In the genomic region with DNA sequence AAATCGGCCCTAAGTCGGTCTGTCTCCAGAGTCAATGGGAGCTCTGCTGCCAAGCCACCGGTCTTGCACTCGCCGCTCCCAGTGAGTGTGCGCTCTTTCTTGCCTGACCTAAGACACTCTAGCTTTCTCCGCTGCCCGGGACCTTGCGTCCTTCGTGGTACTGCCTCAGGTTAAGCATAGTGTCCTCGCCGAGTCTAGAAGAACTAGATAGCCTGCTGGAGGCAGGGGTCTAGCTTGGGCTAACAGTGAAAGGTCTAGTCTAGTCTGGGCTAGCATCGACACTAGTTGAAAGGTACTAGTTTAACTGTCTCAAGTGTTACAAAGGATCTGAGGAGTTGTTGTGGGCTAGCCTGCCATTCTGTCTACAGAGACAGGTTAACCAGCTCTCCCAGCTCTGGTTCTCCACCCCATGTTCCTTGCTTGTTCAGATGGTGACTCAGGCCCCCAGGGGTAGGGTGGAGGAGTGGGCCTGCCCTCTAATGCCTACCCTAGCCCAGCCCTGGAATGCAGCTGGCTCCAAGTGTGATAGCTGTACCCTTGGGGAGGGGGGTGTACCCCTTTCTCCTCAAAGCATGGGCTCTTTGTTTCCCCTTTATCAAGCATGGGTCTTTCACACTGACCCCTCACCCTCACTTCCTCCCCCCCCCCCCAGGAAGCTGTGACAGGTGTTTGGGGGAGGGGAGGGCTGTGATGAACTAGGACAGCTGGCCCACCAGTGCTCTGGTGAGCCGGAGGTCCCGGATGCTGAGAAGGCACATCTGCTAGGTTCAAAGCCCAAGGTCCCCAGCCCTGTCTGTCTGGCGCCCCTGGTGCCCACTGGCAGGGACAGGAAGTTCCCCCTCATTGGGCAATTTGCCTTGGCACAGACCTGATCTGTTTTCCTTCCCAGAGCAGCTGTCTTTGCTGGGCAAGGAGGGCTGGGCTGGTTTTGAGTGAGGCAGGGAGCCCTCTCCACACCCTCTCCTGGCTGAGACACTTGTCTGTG, we compare ENCODE assay signal across 7 mouse cellular contexts. TPM values are rescaled to one million over a fixed set of nuclear protein-coding genes. Genes with fewer than 3 reads are reported as not detected.
DNase-seq lines count a peak whose midpoint lies in the region; ATAC-seq and TF ChIP-seq lines count a peak whose summit lies in the region.

A gene (minus strand): TSS at position 934 of the 985 bp plus-strand sequence.

- H3K27ac ChIP-seq in MEL (ENCODE audit: control insufficient read depth, low read depth, low read length): peak within 1 kb of the TSS; percentile 66
- H3K27ac ChIP-seq in hindbrain, embryonic 12.5 days: peak within 1 kb of the TSS; percentile 96

- H3K4me2 ChIP-seq in hindbrain, embryonic 12.5 days (replicated peaks): peak within 1 kb of the TSS; percentile 96

- DNase-seq in MEL (ENCODE audit: low read depth, low spot score): peak; percentile 72
- peak in 1 of 2 experiments; percentile 52 for DNase-seq in adrenal gland, postnatal 4 days (ENCODE audit: low spot score in 2 of 2)
- DNase-seq in frontal cortex, postnatal 14 days (ENCODE audit: low spot score in 2 of 2): peak; percentile 65 to 81
- peak; percentile 70 to 71 for DNase-seq in layer of hippocampus, postnatal 36 days
- peak; percentile 76 to 81 for DNase-seq in lung, postnatal 4 days
- peak; percentile 58 for DNase-seq in right cerebral cortex, postnatal 14 days

- 0% methylated on average over 16 of the region's 16 CpGs for WGBS in hindbrain, embryonic 12.5 days

- peaks cover 0 to 23% of the 10 kb centered on the region in 2 experiments; a peak in 2 of 4 replicates for H3K36me3 ChIP-seq in MEL (ENCODE audit: control insufficient read depth in 1 of 2, insufficient read depth in 2 of 2, low read length in 2 of 2)
- H3K36me3 ChIP-seq in hindbrain, embryonic 12.5 days: peaks cover 17% of the 10 kb centered on the region

- peak in 2 of 3 experiments; percentile 9 to 20; a peak in 3 of 6 replicates for TF ChIP-seq CTCF in MEL (IDR thresholded peaks at IDR 0.05 in 2 of 3, conservative IDR thresholded peaks at IDR 0.05 in 1 of 3; ENCODE audit: control insufficient read depth in 1 of 3, insufficient read depth in 1 of 3, low read depth in 2 of 3, low read length in 3 of 3, poor library complexity in 1 of 3, severe bottlenecking in 1 of 3)

- peak in 1 of 2 experiments; percentile 28; a peak in 1 of 4 replicates for TF ChIP-seq POLR2A in MEL (IDR thresholded peaks at IDR 0.05; ENCODE audit: control insufficient read depth in 1 of 2, insufficient read depth in 1 of 2, low read depth in 1 of 2, low read length in 2 of 2, poor library complexity in 1 of 2)

- no peak for TF ChIP-seq RAD21 in MEL (IDR thresholded peaks at IDR 0.05; ENCODE audit: low read depth, low read length)

- no peak for TF ChIP-seq EP300 in MEL (IDR thresholded peaks at IDR 0.05; ENCODE audit: low read depth in 1 of 2, low read length in 2 of 2)

- H3K9ac ChIP-seq in MEL (ENCODE audit: control insufficient read depth, low read depth, low read length, poor library complexity, severe bottlenecking): peak within 1 kb of the TSS; percentile 77
- peak within 1 kb of the TSS; percentile 89 for H3K9ac ChIP-seq in hindbrain, embryonic 12.5 days

- peaks cover 2 to 36% of the 10 kb centered on the region in 2 experiments for H3K4me1 ChIP-seq in MEL (ENCODE audit: control insufficient read depth in 1 of 2, insufficient read depth in 2 of 2, low read length in 2 of 2)
- H3K4me1 ChIP-seq in hindbrain, embryonic 12.5 days: peaks cover 48% of the 10 kb centered on the region

- H3K27me3 ChIP-seq in MEL (ENCODE audit: control insufficient read depth in 1 of 2, insufficient read depth in 2 of 2, low read length in 2 of 2): no peaks in the 10 kb centered on the region
- peaks cover 4% of the 10 kb centered on the region; the same call in 1 of the 2 replicates for H3K27me3 ChIP-seq in hindbrain, embryonic 12.5 days

- peak within 1 kb of the TSS; percentile 76 to 92 for H3K4me3 ChIP-seq in MEL (ENCODE audit: control insufficient read depth in 1 of 2, insufficient read depth in 1 of 2, low read depth in 2 of 2, low read length in 2 of 2)
- peak within 1 kb of the TSS; percentile 78 for H3K4me3 ChIP-seq in hindbrain, embryonic 12.5 days

- H3K9me3 ChIP-seq in MEL (replicated peaks; ENCODE audit: insufficient read depth, low read length): no peaks in the 10 kb centered on the region
- no peaks in the 10 kb centered on the region for H3K9me3 ChIP-seq in hindbrain, embryonic 12.5 days (replicated peaks)

- ATAC-seq in hindbrain, embryonic 12.5 days (ENCODE audit: low FRiP score): 0 out of 2 replicates have a peak, but pooled peaks have one; percentile 7

- H3K79me2 ChIP-seq in MEL (ENCODE audit: control insufficient read depth, insufficient read depth, low read length, poor library complexity): peaks cover 36% of the 10 kb centered on the region

TF ChIP-seq in MEL, 35 proteins besides CTCF, POLR2A, EP300 and RAD21:
- TF ChIP-seq HCFC1 (IDR thresholded peaks at IDR 0.05; ENCODE audit: low read depth, low read length) (0 out of 2 replicates have a peak, but pooled peaks have one; percentile 17), MEF2A (IDR thresholded peaks at IDR 0.05; ENCODE audit: extremely low read depth, insufficient replicate concordance, low read depth, low read length, poor library complexity, severe bottlenecking) (no peak), SIN3A (IDR thresholded peaks at IDR 0.05; ENCODE audit: low read length) (peak; percentile 17; the same call in 1 of the 2 replicates), USF1 (IDR thresholded peaks at IDR 0.05; ENCODE audit: low read depth, low read length) (no peak), USF2 (IDR thresholded peaks at IDR 0.05; ENCODE audit: borderline replicate concordance in 1 of 2, insufficient read depth in 1 of 2, low read depth in 1 of 2, low read length in 2 of 2) (no peak), NELFE (IDR thresholded peaks at IDR 0.05; ENCODE audit: low read depth, low read length) (peak; percentile 27), MXI1 (IDR thresholded peaks at IDR 0.05; ENCODE audit: low read depth, low read length) (peak; percentile 67)

RNA-seq across cellular contexts. Expression of the gene that starts here (rescaled TPM):
- 12.6 and 13.0 TPM in 2 replicates for total RNA-seq in MEL (2012; rRNA removed)
- 10 to 100 TPM in 1 of 2 experiments, not detected in 1; 30.8 TPM for polyA plus RNA-seq in MEL (2012; ENCODE audit: insufficient read depth in 1 of 2, insufficient read length in 2 of 2, low read depth in 1 of 2, low replicate concordance in 2 of 2, missing spikeins in 1 of 2)
- 10 to 100 TPM; 63.7 to 66.2 TPM for total RNA-seq in adrenal gland, postnatal 4 days (2021)
- polyA plus RNA-seq in hindbrain, embryonic 12.5 days (2016; fragmentation: Nextera tagmentation; extraction: Ambion mirVana): 27.9 and 29.3 TPM in 2 replicates
- 10 to 100 TPM; 13.8 to 14.2 TPM for total RNA-seq in layer of hippocampus, postnatal 36 days (2021)
